27 mouse cellular contexts compared by ENCODE assay signal in the genomic region with DNA sequence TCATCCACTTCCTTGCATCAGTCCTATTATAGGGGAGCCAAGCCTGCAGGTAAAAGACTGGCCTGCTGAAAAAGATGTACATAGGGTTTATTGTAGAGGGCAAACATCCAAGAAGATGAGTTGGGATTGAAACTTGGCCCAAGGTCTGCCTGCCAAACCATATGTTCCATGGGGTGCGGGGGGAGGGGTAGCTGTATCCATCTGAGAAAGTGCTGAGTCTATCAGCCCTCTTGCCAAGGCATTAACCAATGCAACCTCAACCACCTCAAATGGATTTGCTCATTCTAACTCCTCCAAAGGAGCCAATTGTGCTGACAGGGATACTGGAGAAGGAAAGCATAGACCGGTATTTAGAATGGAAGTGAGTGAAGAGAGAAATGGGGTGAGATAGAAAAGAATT.
A peak's percentile ranks its signal among the peaks of the same experiment; 100 is the strongest.
DNase-seq lines count a peak whose midpoint lies in the region; ATAC-seq and TF ChIP-seq lines count a peak whose summit lies in the region.
"Had no signal": no experiment of that assay in that cellular context is flagged by ENCODE, and none has a peak within 500 bp of the region (broad histone marks: within the 10 kb centered on the region; RNA-seq: fewer than 3 reads in every experiment).

No protein-coding gene starts in this region.

- H3K36me3 ChIP-seq in embryonic facial prominence, embryonic 14.5 days (ENCODE audit: control insufficient read depth, insufficient read depth, low read length): no peaks in the 10 kb centered on the region
- no peaks in the 10 kb centered on the region for H3K36me3 ChIP-seq in embryonic facial prominence, embryonic 10.5 days (replicated peaks)
- no peaks in the 10 kb centered on the region for H3K36me3 ChIP-seq in limb, embryonic 14.5 days (ENCODE audit: control insufficient read depth, insufficient read depth, low read length)
- no peaks in the 10 kb centered on the region for H3K36me3 ChIP-seq in limb, embryonic 10.5 days
- H3K36me3 ChIP-seq: forebrain, embryonic 12.5 days; heart, embryonic 12.5 days; hindbrain, embryonic 10.5 days; intestine, embryonic 15.5 days; limb, embryonic 12.5 days; liver, embryonic 13.5 days; lung, embryonic 15.5 days; midbrain, embryonic 13.5 days; neural tube, embryonic 12.5 days had no signal

- no peaks in the 10 kb centered on the region for H3K9me3 ChIP-seq in embryonic facial prominence, embryonic 14.5 days (ENCODE audit: control insufficient read depth, low read length)
- no peaks in the 10 kb centered on the region for H3K9me3 ChIP-seq in embryonic facial prominence, embryonic 10.5 days
- H3K9me3 ChIP-seq in limb, embryonic 14.5 days (ENCODE audit: control insufficient read depth, low read length): no peaks in the 10 kb centered on the region
- no peaks in the 10 kb centered on the region for H3K9me3 ChIP-seq in limb, embryonic 10.5 days (replicated peaks)
- H3K9me3 ChIP-seq: forebrain, embryonic 12.5 days; heart, embryonic 12.5 days; hindbrain, embryonic 10.5 days; intestine, embryonic 15.5 days; limb, embryonic 12.5 days; lung, embryonic 15.5 days; midbrain, embryonic 13.5 days; neural tube, embryonic 12.5 days had no signal

- no peak for TF ChIP-seq POLR2A in limb, embryonic 14.5 days (IDR thresholded peaks at IDR 0.05; ENCODE audit: borderline replicate concordance, extremely low read depth, insufficient read depth, insufficient read length)

- H3K4me2 ChIP-seq in embryonic facial prominence, embryonic 14.5 days (ENCODE audit: low read depth, low read length): no peak overlapping the region
- no peak overlapping the region for H3K4me2 ChIP-seq in limb, embryonic 14.5 days (replicated peaks; ENCODE audit: low read depth, low read length, severe bottlenecking)
- H3K4me2 ChIP-seq: forebrain, embryonic 12.5 days; heart, embryonic 12.5 days; intestine, embryonic 15.5 days; limb, embryonic 12.5 days; liver, embryonic 13.5 days; lung, embryonic 15.5 days; midbrain, embryonic 13.5 days; neural tube, embryonic 12.5 days had no signal

- no peak for ATAC-seq in embryonic facial prominence, embryonic 14.5 days (ENCODE audit: low read depth)
- ATAC-seq in limb, embryonic 14.5 days (ENCODE audit: low FRiP score, low read depth): no peak
- ATAC-seq: CD4-positive, CD25-positive, alpha-beta regulatory T cell, adult 4 months; intestine, embryonic 15.5 days; midbrain, embryonic 13.5 days had no signal

- peak; percentile 7 for DNase-seq in embryonic facial prominence, embryonic 14.5 days (ENCODE audit: low spot score)
- no peak for DNase-seq in embryonic facial prominence, embryonic 10.5 days (ENCODE audit: low spot score)
- peak; percentile 13 for DNase-seq in limb, embryonic 14.5 days (ENCODE audit: low spot score)
- DNase-seq in limb, embryonic 10.5 days (ENCODE audit: low spot score): no peak
- DNase-seq in cerebellum, adult 8-10 months: peak; percentile 30
- DNase-seq in cerebellum, postnatal 36 days: peak; percentile 59 to 61
- no peak for DNase-seq in liver
- no peak for DNase-seq in frontal cortex, postnatal 10 days (ENCODE audit: low spot score in 2 of 2)
- DNase-seq: adrenal gland, postnatal 25 days; heart, postnatal 10 days; kidney, adult 8-10 months; kidney, postnatal 14 days; liver, embryonic 13.5 days; lung, postnatal 36 days; right cerebral cortex, postnatal 14 days; spleen, adult 18-20 months; thymus, postnatal 14 days had no signal

- no peak overlapping the region for H3K4me3 ChIP-seq in embryonic facial prominence, embryonic 14.5 days (ENCODE audit: low read depth, low read length)
- H3K4me3 ChIP-seq in embryonic facial prominence, embryonic 10.5 days: no peak overlapping the region
- H3K4me3 ChIP-seq in limb, embryonic 14.5 days (replicated peaks; ENCODE audit: low read length): no peak overlapping the region
- H3K4me3 ChIP-seq in limb, embryonic 10.5 days: no peak overlapping the region
- H3K4me3 ChIP-seq: forebrain, embryonic 12.5 days; heart, embryonic 12.5 days; hindbrain, embryonic 10.5 days; intestine, embryonic 15.5 days; limb, embryonic 12.5 days; liver, embryonic 13.5 days; lung, embryonic 15.5 days; megakaryocyte, embryonic 14.5 days; midbrain, embryonic 13.5 days; neural tube, embryonic 12.5 days had no signal

- no peak overlapping the region for H3K27ac ChIP-seq in embryonic facial prominence, embryonic 14.5 days (replicated peaks; ENCODE audit: low read depth, low read length)
- H3K27ac ChIP-seq in embryonic facial prominence, embryonic 10.5 days (replicated peaks): no peak overlapping the region
- H3K27ac ChIP-seq in limb, embryonic 14.5 days (replicated peaks; ENCODE audit: low read depth, low read length): no peak overlapping the region
- no peak overlapping the region for H3K27ac ChIP-seq in limb, embryonic 10.5 days
- H3K27ac ChIP-seq: forebrain, embryonic 12.5 days; hindbrain, embryonic 10.5 days; intestine, embryonic 15.5 days; limb, embryonic 12.5 days; liver, embryonic 13.5 days; lung, embryonic 15.5 days; midbrain, embryonic 13.5 days; neural tube, embryonic 12.5 days had no signal

- no peaks in the 10 kb centered on the region for H3K27me3 ChIP-seq in embryonic facial prominence, embryonic 14.5 days (replicated peaks; ENCODE audit: control insufficient read depth, insufficient read depth, low read length)
- no peaks in the 10 kb centered on the region for H3K27me3 ChIP-seq in embryonic facial prominence, embryonic 10.5 days (replicated peaks; ENCODE audit: low read depth, poor library complexity, severe bottlenecking)
- H3K27me3 ChIP-seq in limb, embryonic 14.5 days (ENCODE audit: control insufficient read depth, insufficient read depth, low read length): no peaks in the 10 kb centered on the region
- H3K27me3 ChIP-seq in limb, embryonic 10.5 days (ENCODE audit: low read depth, poor library complexity, severe bottlenecking): no peaks in the 10 kb centered on the region
- H3K27me3 ChIP-seq: forebrain, embryonic 12.5 days; heart, embryonic 12.5 days; intestine, embryonic 15.5 days; limb, embryonic 12.5 days; liver, embryonic 13.5 days; lung, embryonic 15.5 days; megakaryocyte, embryonic 14.5 days; midbrain, embryonic 13.5 days; neural tube, embryonic 12.5 days had no signal

- H3K9ac ChIP-seq in embryonic facial prominence, embryonic 14.5 days (ENCODE audit: low read depth, low read length): no peak overlapping the region
- H3K9ac ChIP-seq in limb, embryonic 14.5 days (ENCODE audit: low read depth, low read length, severe bottlenecking): no peak overlapping the region
- H3K9ac ChIP-seq: forebrain, embryonic 12.5 days; heart, embryonic 12.5 days; intestine, embryonic 15.5 days; limb, embryonic 12.5 days; liver, embryonic 13.5 days; lung, embryonic 15.5 days; midbrain, embryonic 13.5 days; neural tube, embryonic 12.5 days had no signal

- no peaks in the 10 kb centered on the region for H3K4me1 ChIP-seq in embryonic facial prominence, embryonic 14.5 days (ENCODE audit: control insufficient read depth, insufficient read depth, low read length)
- no peaks in the 10 kb centered on the region for H3K4me1 ChIP-seq in embryonic facial prominence, embryonic 10.5 days
- H3K4me1 ChIP-seq in limb, embryonic 14.5 days (ENCODE audit: control insufficient read depth, insufficient read depth, low read length): no peaks in the 10 kb centered on the region
- H3K4me1 ChIP-seq in limb, embryonic 10.5 days: no peaks in the 10 kb centered on the region
- H3K4me1 ChIP-seq: forebrain, embryonic 12.5 days; heart, embryonic 12.5 days; hindbrain, embryonic 10.5 days; intestine, embryonic 15.5 days; limb, embryonic 12.5 days; liver, embryonic 13.5 days; lung, embryonic 15.5 days; megakaryocyte, embryonic 14.5 days; midbrain, embryonic 13.5 days; neural tube, embryonic 12.5 days had no signal

- 77% methylated on average over 2 of the region's 2 CpGs for WGBS in embryonic facial prominence, embryonic 14.5 days
- 93% methylated on average over 2 of the region's 2 CpGs for WGBS in embryonic facial prominence, embryonic 10.5 days
- 80% methylated on average over 2 of the region's 2 CpGs for WGBS in limb, embryonic 14.5 days
- WGBS in limb, embryonic 10.5 days: 90% methylated on average over 2 of the region's 2 CpGs

Comparison
In these comparisons a context has a peak if more than half of its experiments do, and no peak if none do; other contexts are left out.
1. DNase-seq: peak in embryonic facial prominence, embryonic 14.5 days (single experiment), limb, embryonic 14.5 days (single experiment), cerebellum, adult 8-10 months (single experiment) and cerebellum, postnatal 36 days (2 of 2); none in embryonic facial prominence, embryonic 10.5 days (single experiment), limb, embryonic 10.5 days (single experiment), liver (single experiment) and frontal cortex, postnatal 10 days (0 of 2).